Mouse (Mus musculus): ENCODE data around the gene Vmn2r23. TPM values are rescaled to one million over a fixed set of nuclear protein-coding genes. Genes with fewer than 3 reads are reported as not detected.

Gene Vmn2r23
- not detected in 2 replicates for polyA plus RNA-seq (2015; fragmentation: Nextera tagmentation; extraction: Ambion mirVana)

GRCm38 (mm10) chr6:123702370-123702769 is at the start of gene Vmn2r23:
TSS of gene Vmn2r23 (plus strand) at chr6:123702670.

DNA sequence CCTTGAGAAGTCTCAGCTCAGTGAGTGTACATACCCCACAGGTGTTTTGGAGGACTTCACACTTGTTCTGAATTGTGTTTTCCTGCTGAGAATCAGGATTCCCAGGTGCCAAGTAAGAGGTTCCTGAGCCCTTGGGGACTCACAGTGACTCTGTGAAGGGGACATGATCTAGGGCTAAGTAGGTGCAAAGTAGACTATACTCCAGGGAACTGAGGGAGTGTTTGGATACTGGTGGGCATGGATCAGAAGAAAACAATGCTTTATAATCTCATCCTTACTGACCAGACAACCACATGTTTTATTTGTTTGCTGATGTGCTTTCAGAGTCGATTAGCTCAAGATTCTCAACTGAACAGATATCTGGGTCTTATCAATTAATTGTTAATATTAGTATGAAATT is 76.1 kb downstream of the Vmn2r23 start, which contains the start of gene Vmn2r24:
Vmn2r24 (plus strand) TSS at position 301 of the 400 bp plus-strand sequence.

Other genes with a start within 250 kb of the Vmn2r23 start
- not detected in 2 replicates for gene Vmn2r21, start 169.3 kb upstream of the Vmn2r23 start, polyA plus RNA-seq (2015; fragmentation: Nextera tagmentation; extraction: Ambion mirVana)
- not detected in 2 replicates for gene Vmn2r22, start 51.9 kb upstream of the Vmn2r23 start, polyA plus RNA-seq (2015; fragmentation: Nextera tagmentation; extraction: Ambion mirVana)
- gene Vmn2r24, start 76.2 kb downstream of the Vmn2r23 start, polyA plus RNA-seq (2015; fragmentation: Nextera tagmentation; extraction: Ambion mirVana), result not detected in 2 replicates
- gene Vmn2r25, start 150.8 kb downstream of the Vmn2r23 start, polyA plus RNA-seq (2015; fragmentation: Nextera tagmentation; extraction: Ambion mirVana), result not detected in 2 replicates

Data from skeletal muscle tissue, postnatal 0 days (tissue).